Mouse (Mus musculus) kidney, adult 2 months (tissue): ENCODE measurements around the gene Car5b.

Experiments
- CTCF ChIP-seq: fragments of 200-500 bp; conservative IDR thresholded peaks from 2 replicates; pipeline ENCODE4 v1.5.1; 2011; ENCODE audit warnings: low read depth, mild to moderate bottlenecking, control low read depth, low read length, moderate library complexity, mixed read lengths; ENCODE audit not compliant: insufficient read depth, insufficient read length
- POLR2A ChIP-seq: fragments of 200-500 bp; IDR thresholded peaks from one replicate; pipeline ENCODE4 v1.6.1; 2011; ENCODE audit warnings: low read depth, low read length, control low read depth

DNA sequence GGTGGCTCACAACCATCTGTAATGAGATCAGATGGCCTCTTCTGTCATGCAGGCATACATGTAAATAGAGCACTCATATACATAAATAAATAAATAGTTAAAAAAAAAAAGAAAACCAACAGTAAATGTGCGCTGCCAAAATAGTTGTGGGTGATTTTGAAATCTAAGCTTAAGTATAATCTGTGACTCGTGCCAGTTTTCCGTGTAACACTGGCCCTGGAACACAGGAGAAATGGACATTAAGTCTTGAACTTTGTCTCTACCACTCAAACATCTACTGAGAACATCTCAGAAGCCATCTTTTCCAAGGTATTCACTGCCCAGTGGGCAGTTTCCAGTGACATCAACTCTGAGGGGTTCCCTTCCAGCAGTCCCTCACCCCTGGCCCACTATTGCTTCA, 12.2 kb downstream of the Car5b start:
- TF ChIP-seq CTCF = no peak
- no peak for TF ChIP-seq POLR2A
